Mouse (Mus musculus) brain, embryonic 14.5 days (tissue): ENCODE measurements around the gene Nbea.

Experiments
- CTCF ChIP-seq: fragments of 200-500 bp; IDR thresholded peaks from 2 replicates; pipeline ENCODE4 v1.5.1; 2012; ENCODE audit warnings: inconsistent platforms, mild to moderate bottlenecking, moderate library complexity, borderline replicate concordance; ENCODE audit not compliant: insufficient read depth, insufficient read length; ENCODE audit errors: extremely low read depth
- POLR2A ChIP-seq: fragments of 200-500 bp; IDR thresholded peaks from 2 replicates; pipeline ENCODE4 v1.6.1; 2012; ENCODE audit warnings: mild to moderate bottlenecking, inconsistent platforms, borderline replicate concordance; ENCODE audit not compliant: poor library complexity, insufficient read depth, insufficient read length, severe bottlenecking; ENCODE audit errors: extremely low read depth

DNA sequence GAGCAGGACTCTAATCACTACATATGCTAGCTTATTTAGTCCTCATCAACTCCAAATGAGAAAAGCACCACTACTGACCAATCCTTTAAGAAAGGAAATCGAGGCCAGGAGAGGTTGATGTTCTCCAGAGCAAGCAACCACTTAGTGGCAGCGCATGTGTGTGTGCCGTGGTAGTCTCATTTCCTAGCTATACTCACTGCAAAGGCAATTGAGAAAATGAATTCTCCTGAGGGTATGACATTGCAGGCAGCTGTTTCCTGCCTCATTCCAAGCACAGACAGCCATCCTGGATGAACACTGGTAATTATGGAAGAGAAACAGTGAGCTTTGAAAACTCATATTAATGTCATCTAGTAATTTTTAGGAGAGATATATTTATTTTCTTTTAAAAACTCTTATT lies 358.6 kb downstream of the Nbea start:
- TF ChIP-seq CTCF, result no peak
- no peak for TF ChIP-seq POLR2A
